Mouse (Mus musculus) heart, embryonic 12.5 days (tissue): ENCODE data around the gene Mphosph8. TPM values are rescaled to one million over a fixed set of nuclear protein-coding genes. Genes with fewer than 3 reads are reported as not detected.

Experiments used
- ATAC-seq: fragments of 200-750 bp; cut with Nextera tagmentation; 2 replicates; pipeline ENCODE4 v1.8.0; 2017; ENCODE audit warnings: moderate TSS enrichment, moderate library complexity; ENCODE audit not compliant: insufficient number of reproducible peaks, low FRiP score
- H3K27ac ChIP-seq: fragments of 300-500 bp; sonication (generic); 2 replicates; pipeline ENCODE4 v1.5.1; 2016; ENCODE audit warnings: mild to moderate bottlenecking, moderate library complexity; ENCODE audit not compliant: poor library complexity, severe bottlenecking
- H3K27me3 ChIP-seq: fragments of 300-500 bp; sonication (generic); replicated peaks from 2 replicates; pipeline ENCODE4 v1.6.1; 2016; ENCODE audit warnings: mild to moderate bottlenecking, moderate library complexity
- H3K36me3 ChIP-seq: fragments of 300-500 bp; sonication (generic); 2 replicates; pipeline ENCODE4 v1.6.1; 2016; ENCODE audit warnings: mild to moderate bottlenecking, moderate library complexity
- H3K4me1 ChIP-seq: fragments of 300-500 bp; sonication (generic); replicated peaks from 2 replicates; pipeline ENCODE4 v1.6.1; 2016; ENCODE audit warnings: mild to moderate bottlenecking
- H3K4me2 ChIP-seq: fragments of 300-500 bp; sonication (generic); 2 replicates; pipeline ENCODE4 v1.6.1; 2016; ENCODE audit warnings: mild to moderate bottlenecking, moderate library complexity
- H3K4me3 ChIP-seq: fragments of 300-500 bp; sonication (generic); 2 replicates; pipeline ENCODE4 v1.5.1; 2016; ENCODE audit warnings: mild to moderate bottlenecking
- H3K9ac ChIP-seq: fragments of 300-500 bp; sonication (generic); 2 replicates; pipeline ENCODE4 v1.6.1; 2016; ENCODE audit warnings: mild to moderate bottlenecking, moderate library complexity
- H3K9me3 ChIP-seq: fragments of 300-500 bp; sonication (generic); replicated peaks from 2 replicates; pipeline ENCODE4 v1.6.1; 2016; ENCODE audit warnings: mild to moderate bottlenecking, moderate library complexity
- WGBS: fragments of 180-500 bp; shearing (Covaris S2); methylation state at CpG from one replicate; pipeline ENCODE4 v1.1.7; 2016; 5-methylcytosine and 5-hydroxymethylcytosine counted together
- polyA plus RNA-seq: library from polyadenylated mRNA; unstranded; fragments of >200 nt; fragmentation: Nextera tagmentation; extraction: Ambion mirVana; gene quantifications from 2 replicates; pipeline ENCODE4 v1.2.1, GENCODE M21; 2016

Mphosph8 gene
- polyA plus RNA-seq, 1 experiment from 2014 or later, result 29.5 TPM

GRCm38 (mm10) chr14:56689116-56689515, 21.1 kb downstream of the Mphosph8 start:
- Histone ChIP-seq H3K4me1 (no peaks in the 10 kb centered on the region), H3K4me3 (no peak overlapping the region), H3K27ac (no peak overlapping the region), H3K27me3 (no peaks in the 10 kb centered on the region), H3K4me2 (no peak overlapping the region), H3K36me3 (peaks cover 83% of the 10 kb centered on the region), H3K9ac (no peak overlapping the region), H3K9me3 (no peaks in the 10 kb centered on the region)
- ATAC-seq, result no peak
- WGBS, result 90% methylated on average over 1 of the region's 1 CpGs

- Histone ChIP-seq H3K36me3 (peaks cover 83% of the 10 kb centered on the region), H3K4me1 (no peaks in the 10 kb centered on the region), H3K27me3 (no peaks in the 10 kb centered on the region), H3K27ac (no peak overlapping the region), H3K4me3 (no peak overlapping the region), H3K9me3 (no peaks in the 10 kb centered on the region), H3K9ac (no peak overlapping the region), H3K4me2 (no peak overlapping the region)
- ATAC-seq, result no peak
- WGBS, result 82% methylated on average over 1 of the region's 1 CpGs
These were observed 21.7 kb downstream of the Mphosph8 start for GRCm38 (mm10) chr14:56689766-56690165.

GRCm38 (mm10) chr14:56695495-56695894, 27.4 kb downstream of the Mphosph8 start:
- Histone ChIP-seq H3K9ac (no peak overlapping the region), H3K9me3 (no peaks in the 10 kb centered on the region), H3K4me3 (no peak overlapping the region), H3K27me3 (no peaks in the 10 kb centered on the region), H3K27ac (no peak overlapping the region), H3K4me2 (no peak overlapping the region), H3K36me3 (peaks cover 87% of the 10 kb centered on the region), H3K4me1 (no peaks in the 10 kb centered on the region)
- no peak for ATAC-seq
- 78% methylated on average over 3 of the region's 3 CpGs for WGBS

- Histone ChIP-seq H3K27me3 (no peaks in the 10 kb centered on the region), H3K4me2 (no peak overlapping the region), H3K9ac (no peak overlapping the region), H3K4me3 (no peak overlapping the region), H3K27ac (no peak overlapping the region), H3K4me1 (no peaks in the 10 kb centered on the region), H3K9me3 (no peaks in the 10 kb centered on the region), H3K36me3 (peaks cover 69% of the 10 kb centered on the region)
- 93% methylated on average over 5 of the region's 5 CpGs for WGBS
- no peak for ATAC-seq
These were observed 29.8 kb downstream of the Mphosph8 start for GRCm38 (mm10) chr14:56697836-56698235.

- WGBS, result 88% methylated on average over 4 of the region's 4 CpGs
- no peak for ATAC-seq
- no peak overlapping the region for H3K4me3 ChIP-seq
- H3K36me3 ChIP-seq, result peaks cover 27% of the 10 kb centered on the region
- H3K27me3 ChIP-seq, result no peaks in the 10 kb centered on the region
- no peak overlapping the region for H3K9ac ChIP-seq
- H3K27ac ChIP-seq, result no peak overlapping the region
- H3K4me1 ChIP-seq, result peaks cover 19% of the 10 kb centered on the region
- H3K9me3 ChIP-seq, result no peaks in the 10 kb centered on the region
- no peak overlapping the region for H3K4me2 ChIP-seq
These were observed 34.6 kb downstream of the Mphosph8 start for GRCm38 (mm10) chr14:56702644-56703043.

GRCm38 (mm10) chr14:56705687-56706086, 37.6 kb downstream of the Mphosph8 start:
- H3K9me3 ChIP-seq, result no peaks in the 10 kb centered on the region
- H3K36me3 ChIP-seq, result peaks cover 4% of the 10 kb centered on the region
- no peak for ATAC-seq
- peaks cover 19% of the 10 kb centered on the region for H3K4me1 ChIP-seq
- no peak overlapping the region for H3K9ac ChIP-seq
- H3K27ac ChIP-seq, result no peak overlapping the region
- H3K27me3 ChIP-seq, result no peaks in the 10 kb centered on the region
- no peak overlapping the region for H3K4me2 ChIP-seq
- no peak overlapping the region for H3K4me3 ChIP-seq
- WGBS, result 66% methylated on average over 4 of the region's 4 CpGs

GRCm38 (mm10) chr14:56726493-56726892, 58.4 kb downstream of the Mphosph8 start:
- H3K27me3 ChIP-seq, result no peaks in the 10 kb centered on the region
- H3K9me3 ChIP-seq, result no peaks in the 10 kb centered on the region
- ATAC-seq, result no peak
- H3K4me1 ChIP-seq, result no peaks in the 10 kb centered on the region
- no peak overlapping the region for H3K4me2 ChIP-seq
- H3K27ac ChIP-seq, result no peak overlapping the region
- no peak overlapping the region for H3K9ac ChIP-seq
- no peak overlapping the region for H3K4me3 ChIP-seq
- 63% methylated on average over 1 of the region's 1 CpGs for WGBS
- H3K36me3 ChIP-seq, result peaks cover 14% of the 10 kb centered on the region

- no peak for ATAC-seq
These were observed 72.1 kb downstream of the Mphosph8 start for GRCm38 (mm10) chr14:56740175-56740574.

More at GRCm38 (mm10) chr14:56740175-56740574, 72.1 kb downstream of the Mphosph8 start:
- Histone ChIP-seq H3K4me1 (0 out of 2 replicates have a peak, but pooled peaks cover 3% of the 10 kb centered on the region), H3K4me3 (no peak overlapping the region), H3K9ac (no peak overlapping the region), H3K4me2 (no peak overlapping the region), H3K27ac (no peak overlapping the region), H3K9me3 (no peaks in the 10 kb centered on the region), H3K36me3 (peaks cover 19% of the 10 kb centered on the region), H3K27me3 (no peaks in the 10 kb centered on the region)
- whole genome bisulfite sequencing, result 93% methylated on average over 1 of the region's 1 CpGs

Other genes with a start within 250 kb of the Mphosph8 start
- gene Cenpj, start 92.8 kb upstream of the Mphosph8 start, polyA plus RNA-seq, result 10.7 and 12.8 TPM in 2 replicates
- gene Parp4, start 92.6 kb upstream of the Mphosph8 start, polyA plus RNA-seq, result 9.9 and 12.3 TPM in 2 replicates
- 29.5 and 37.9 TPM in 2 replicates for gene Pspc1, start 110.1 kb downstream of the Mphosph8 start, polyA plus RNA-seq
- 19.1 and 21.7 TPM in 2 replicates for gene Zmym5, start 143.5 kb downstream of the Mphosph8 start, polyA plus RNA-seq
- gene Zmym2, start 218.4 kb downstream of the Mphosph8 start, polyA plus RNA-seq, result 38.9 and 46.2 TPM in 2 replicates